Mouse (Mus musculus): ENCODE results near the gene Znrf4. TPM values are rescaled to one million over a fixed set of nuclear protein-coding genes. Genes with fewer than 3 reads are reported as not detected.
A peak's percentile ranks its signal among the peaks of the same experiment; 100 is the strongest.

Znrf4 gene
- not detected in 2 replicates for polyA plus RNA-seq (2015; fragmentation: Nextera tagmentation; extraction: Ambion mirVana)

DNA sequence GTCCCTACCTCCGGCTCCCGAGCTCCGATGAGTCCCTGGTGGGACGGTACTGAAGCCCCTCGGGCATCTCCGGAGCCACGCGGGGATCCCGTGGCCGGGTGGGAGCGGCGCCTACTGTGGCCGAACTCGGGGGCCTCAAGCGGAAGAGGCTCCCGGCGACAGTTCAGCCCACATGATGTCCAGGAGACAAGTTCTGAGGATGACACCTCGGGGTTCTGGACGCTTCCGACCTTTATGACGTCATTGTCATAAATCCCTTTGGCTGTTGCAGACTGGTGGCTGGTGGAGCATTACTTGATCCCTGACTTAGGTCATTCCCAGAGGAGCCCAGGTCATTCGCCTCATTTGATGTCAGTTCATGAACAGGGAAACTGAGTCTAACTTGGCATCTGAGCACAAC lies at the start of gene Znrf4:
Gene Znrf4, minus strand, starts transcription at position 122 of the 400 bp plus-strand sequence.
- H3K4me1 ChIP-seq: peaks cover 39% of the 10 kb centered on the region

DNA sequence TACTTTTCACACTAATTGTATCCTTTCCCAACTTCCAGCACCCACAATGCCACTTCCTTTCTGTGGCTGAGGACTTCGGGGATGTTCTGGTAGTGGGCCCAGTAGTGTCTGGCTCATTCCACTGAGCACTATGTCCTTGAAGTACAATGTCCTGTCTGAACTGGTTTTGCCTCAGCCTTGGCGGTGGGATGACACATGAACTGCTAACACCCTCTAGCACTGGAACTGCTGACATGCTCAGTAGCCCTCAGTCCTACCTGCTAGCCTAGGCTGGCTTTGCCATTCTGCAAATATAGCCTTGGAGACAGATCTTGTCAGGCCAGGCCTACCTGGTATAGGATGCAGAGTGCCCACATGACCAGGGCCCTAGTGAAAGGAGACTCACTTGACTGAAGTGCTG lies 49.6 kb upstream of the Znrf4 start:
- no peak overlapping the region for H3K9ac ChIP-seq
- 88% methylated on average over 2 of the region's 2 CpGs for WGBS
- ATAC-seq (ENCODE audit: borderline replicate concordance, extremely low read depth, low FRiP score, low TSS enrichment): no peak
- no peak overlapping the region for H3K27ac ChIP-seq
- no peaks in the 10 kb centered on the region for H3K4me1 ChIP-seq
- H3K4me2 ChIP-seq: no peak overlapping the region
- H3K4me3 ChIP-seq: no peak overlapping the region
- peaks cover 62% of the 10 kb centered on the region for H3K36me3 ChIP-seq
- H3K27me3 ChIP-seq: no peaks in the 10 kb centered on the region
- no peaks in the 10 kb centered on the region for H3K9me3 ChIP-seq

More for the DNA sequence above, at the start of gene Znrf4:
- peak within 1 kb of the TSS; percentile 25 for H3K4me3 ChIP-seq
- no peaks in the 10 kb centered on the region for H3K9me3 ChIP-seq
- no peaks in the 10 kb centered on the region for H3K36me3 ChIP-seq
- H3K27me3 ChIP-seq: peaks cover 71% of the 10 kb centered on the region
- WGBS: 60% methylated on average over 22 of the region's 22 CpGs
- H3K27ac ChIP-seq: no peak within 1 kb of the TSS
- peak within 1 kb of the TSS; percentile 48 for H3K4me2 ChIP-seq
- ATAC-seq (ENCODE audit: borderline replicate concordance, extremely low read depth, low FRiP score, low TSS enrichment): no peak
- H3K9ac ChIP-seq: no peak within 1 kb of the TSS

DNA sequence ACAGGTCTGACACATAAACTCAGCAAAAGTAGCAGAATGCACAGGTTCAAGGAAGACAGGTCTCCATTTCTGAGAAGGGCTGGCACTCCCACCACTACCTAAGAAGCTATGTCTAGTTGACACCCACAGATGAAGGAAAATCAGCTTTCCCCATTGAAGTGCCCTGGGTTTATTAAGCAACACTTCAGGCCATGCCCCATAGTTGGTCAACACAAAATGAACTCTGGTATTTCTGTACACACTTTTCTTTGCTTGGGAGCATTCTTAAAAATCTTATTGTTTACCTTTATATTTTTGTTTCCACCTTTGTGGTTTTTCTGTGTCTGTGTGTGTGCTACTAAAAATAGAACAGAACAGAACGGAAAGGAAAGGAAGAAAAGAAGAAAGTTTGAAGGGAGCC lies 47.9 kb upstream of the Znrf4 start:
- Histone ChIP-seq H3K4me3 (no peak overlapping the region), H3K27me3 (no peaks in the 10 kb centered on the region), H3K4me1 (no peaks in the 10 kb centered on the region), H3K36me3 (peaks cover 45% of the 10 kb centered on the region), H3K27ac (no peak overlapping the region), H3K9ac (no peak overlapping the region), H3K9me3 (no peaks in the 10 kb centered on the region), H3K4me2 (no peak overlapping the region)
- no peak for ATAC-seq (ENCODE audit: borderline replicate concordance, extremely low read depth, low FRiP score, low TSS enrichment)
- WGBS: 54% methylated on average over 1 of the region's 1 CpGs

DNA sequence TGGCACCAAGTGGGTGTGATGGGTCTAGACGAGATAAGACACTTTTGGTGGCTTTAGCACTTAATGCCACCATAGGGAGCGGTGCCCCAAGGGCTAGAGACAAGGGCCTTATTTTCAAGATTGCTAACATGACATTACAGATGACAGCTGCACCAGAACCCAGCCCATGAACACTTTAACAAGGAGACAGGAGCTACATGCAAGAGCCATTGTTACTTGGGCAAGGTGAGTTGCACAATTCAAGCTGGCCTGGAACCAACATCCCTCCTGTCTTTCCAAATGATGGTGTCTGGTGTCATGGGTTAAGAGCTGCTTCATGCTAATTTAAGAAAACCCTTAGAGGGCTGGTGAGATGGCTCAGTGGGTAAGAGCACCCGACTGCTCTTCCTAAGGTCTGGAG lies 47.2 kb upstream of the Znrf4 start:
- H3K9ac ChIP-seq: no peak overlapping the region
- H3K4me1 ChIP-seq: peaks cover 5% of the 10 kb centered on the region; the same call in 1 of the 2 replicates
- no peak overlapping the region for H3K4me3 ChIP-seq
- WGBS: 70% methylated on average over 3 of the region's 3 CpGs
- H3K4me2 ChIP-seq: no peak overlapping the region
- H3K27me3 ChIP-seq: no peaks in the 10 kb centered on the region
- no peaks in the 10 kb centered on the region for H3K9me3 ChIP-seq
- no peak overlapping the region for H3K27ac ChIP-seq
- ATAC-seq (ENCODE audit: borderline replicate concordance, extremely low read depth, low FRiP score, low TSS enrichment): no peak
- peaks cover 38% of the 10 kb centered on the region for H3K36me3 ChIP-seq

DNA sequence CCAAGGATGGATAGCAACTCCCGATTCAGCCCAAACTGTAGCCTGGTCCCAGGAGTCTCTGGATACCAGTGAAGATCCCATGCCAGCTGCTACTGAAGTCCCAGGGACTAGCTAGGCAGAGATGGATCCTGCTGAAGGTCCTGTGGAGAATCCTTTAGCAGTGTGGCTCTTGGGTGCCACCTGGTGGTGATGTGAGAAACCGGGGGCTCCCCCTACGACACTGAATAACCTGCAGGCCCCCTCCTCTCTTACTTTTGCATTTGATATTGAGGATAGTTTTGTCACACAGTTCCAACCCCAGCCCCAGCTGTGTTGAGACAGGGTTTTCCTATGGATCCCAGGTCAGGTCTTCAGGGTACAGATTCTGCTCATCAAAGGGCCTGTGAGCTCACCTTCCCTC lies 46.2 kb upstream of the Znrf4 start:
- peaks cover 6% of the 10 kb centered on the region; the same call in 1 of the 2 replicates for H3K4me1 ChIP-seq
- WGBS: 19% methylated on average over 3 of the region's 3 CpGs
- no peak overlapping the region for H3K27ac ChIP-seq
- peaks cover 28% of the 10 kb centered on the region for H3K36me3 ChIP-seq
- H3K27me3 ChIP-seq: no peaks in the 10 kb centered on the region
- no peak overlapping the region for H3K4me2 ChIP-seq
- H3K9ac ChIP-seq: no peak overlapping the region
- ATAC-seq (ENCODE audit: borderline replicate concordance, extremely low read depth, low FRiP score, low TSS enrichment): peak; percentile 21
- no peaks in the 10 kb centered on the region for H3K9me3 ChIP-seq
- no peak overlapping the region for H3K4me3 ChIP-seq

DNA sequence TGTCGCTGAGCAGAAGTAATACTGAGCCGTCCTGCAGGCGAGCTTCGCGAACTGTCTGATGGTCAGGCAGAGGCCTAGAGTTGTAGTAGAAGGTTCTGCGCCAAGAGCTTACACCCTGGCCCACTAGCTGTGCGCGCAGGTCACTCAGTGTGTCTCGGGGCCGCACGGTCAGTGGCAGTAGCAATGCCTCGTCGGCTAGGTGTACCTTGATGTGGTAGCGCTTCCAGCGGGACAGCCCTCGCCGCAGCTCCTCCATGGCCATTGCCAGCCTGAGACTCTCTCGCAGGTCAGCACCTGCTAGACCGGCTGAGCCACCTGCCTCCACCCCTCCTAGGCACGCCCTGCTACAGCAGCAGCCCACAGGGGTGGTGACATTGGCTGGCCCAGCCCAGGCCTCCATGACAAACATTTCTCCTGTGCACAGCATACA lies 41.9 kb upstream of the Znrf4 start, which contains the start of gene Gm20219:
Gene Gm20219, minus strand, starts transcription at position 266 of the 430 bp plus-strand sequence.
- peak within 1 kb of the TSS; percentile 22 for H3K4me3 ChIP-seq
- no peaks in the 10 kb centered on the region for H3K36me3 ChIP-seq
- H3K4me2 ChIP-seq: peak within 1 kb of the TSS; percentile 40
- ATAC-seq (ENCODE audit: borderline replicate concordance, extremely low read depth, low FRiP score, low TSS enrichment): peak; percentile 75
- H3K9ac ChIP-seq: peak within 1 kb of the TSS; percentile 24; the same call in 1 of the 2 replicates
- peaks cover 6% of the 10 kb centered on the region; the same call in 1 of the 2 replicates for H3K4me1 ChIP-seq
- no peaks in the 10 kb centered on the region for H3K9me3 ChIP-seq
- WGBS: 57% methylated on average over 20 of the region's 20 CpGs
- H3K27ac ChIP-seq: peak within 1 kb of the TSS; percentile 57; the same call in 1 of the 2 replicates
- H3K27me3 ChIP-seq: no peaks in the 10 kb centered on the region

DNA sequence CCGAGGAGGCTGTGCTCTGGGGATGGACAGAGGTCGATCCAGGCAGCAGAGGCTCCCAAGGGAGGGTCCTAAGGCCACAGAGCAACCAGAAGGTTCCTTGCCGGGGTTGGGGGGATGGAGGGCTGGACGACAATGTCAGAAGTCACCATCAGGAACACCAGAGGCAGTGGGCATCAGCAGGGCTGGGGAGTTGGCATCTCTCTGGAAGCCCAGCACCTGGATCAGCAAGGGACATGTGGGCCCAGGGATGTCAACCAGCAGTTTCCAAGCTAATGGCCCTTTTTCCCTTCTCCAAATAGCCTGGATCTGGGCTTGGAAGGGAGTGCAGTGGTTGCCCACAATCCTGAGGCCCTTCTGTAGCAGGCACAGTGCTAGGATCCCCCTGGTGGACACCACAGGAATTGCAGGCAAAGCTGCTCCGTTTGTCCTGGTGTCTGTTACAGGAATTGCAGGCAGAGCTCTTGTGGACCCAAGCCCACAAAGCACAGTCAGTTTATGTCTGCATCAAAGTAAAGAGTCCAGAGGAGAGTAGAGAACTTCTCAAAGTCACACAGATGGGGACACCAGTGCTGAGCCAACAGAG lies 40.6 kb upstream of the Znrf4 start:
- Histone ChIP-seq H3K9ac (no peak overlapping the region), H3K4me3 (no peak overlapping the region), H3K27me3 (no peaks in the 10 kb centered on the region), H3K9me3 (no peaks in the 10 kb centered on the region), H3K4me1 (peaks cover 6% of the 10 kb centered on the region; the same call in 1 of the 2 replicates), H3K27ac (no peak overlapping the region), H3K36me3 (no peaks in the 10 kb centered on the region), H3K4me2 (no peak overlapping the region)
- no peak for ATAC-seq (ENCODE audit: borderline replicate concordance, extremely low read depth, low FRiP score, low TSS enrichment)
- WGBS: 54% methylated on average over 5 of the region's 5 CpGs

DNA sequence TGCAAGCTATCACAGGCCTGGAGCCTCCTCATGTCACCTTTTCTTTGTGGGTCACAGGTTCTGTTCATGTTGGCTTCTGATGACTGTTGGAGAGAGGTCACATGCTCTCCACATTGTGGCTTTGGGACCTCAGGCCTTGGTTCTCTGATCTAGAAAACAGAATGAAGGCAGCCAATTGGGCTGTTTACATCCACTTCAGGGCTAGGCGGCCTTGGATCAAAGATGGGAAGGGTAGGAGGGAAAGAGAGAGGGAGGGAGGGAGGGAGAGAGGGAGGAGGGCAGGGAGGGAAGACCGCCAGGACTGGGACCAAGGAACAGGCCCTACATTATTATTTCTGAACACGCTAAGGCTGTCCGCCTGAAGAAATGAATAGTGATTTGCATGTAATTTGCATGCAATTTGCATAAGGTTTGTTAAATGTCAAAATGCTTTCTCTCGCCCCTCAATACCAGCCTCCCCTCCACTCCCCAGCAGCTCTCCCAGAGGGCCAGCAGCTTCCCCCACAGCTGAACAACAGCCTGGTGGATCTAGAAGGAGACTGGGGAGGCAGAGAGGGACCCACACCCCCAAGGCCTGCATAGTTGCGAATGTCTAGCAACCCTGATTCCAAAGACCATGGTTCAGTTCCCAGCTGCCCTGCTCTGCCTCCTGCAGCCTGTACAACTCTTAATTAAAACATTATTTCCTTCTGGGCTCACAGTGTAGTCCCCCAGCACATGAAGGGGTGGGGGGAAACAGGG lies 39.8 kb upstream of the Znrf4 start:
- Histone ChIP-seq H3K9ac (no peak overlapping the region), H3K27ac (no peak overlapping the region), H3K4me1 (peaks cover 6% of the 10 kb centered on the region; the same call in 1 of the 2 replicates), H3K36me3 (no peaks in the 10 kb centered on the region), H3K4me2 (no peak overlapping the region), H3K4me3 (no peak overlapping the region), H3K9me3 (no peaks in the 10 kb centered on the region), H3K27me3 (no peaks in the 10 kb centered on the region)
- 63% methylated on average over 6 of the region's 6 CpGs for WGBS
- ATAC-seq (ENCODE audit: borderline replicate concordance, extremely low read depth, low FRiP score, low TSS enrichment): no peak

DNA sequence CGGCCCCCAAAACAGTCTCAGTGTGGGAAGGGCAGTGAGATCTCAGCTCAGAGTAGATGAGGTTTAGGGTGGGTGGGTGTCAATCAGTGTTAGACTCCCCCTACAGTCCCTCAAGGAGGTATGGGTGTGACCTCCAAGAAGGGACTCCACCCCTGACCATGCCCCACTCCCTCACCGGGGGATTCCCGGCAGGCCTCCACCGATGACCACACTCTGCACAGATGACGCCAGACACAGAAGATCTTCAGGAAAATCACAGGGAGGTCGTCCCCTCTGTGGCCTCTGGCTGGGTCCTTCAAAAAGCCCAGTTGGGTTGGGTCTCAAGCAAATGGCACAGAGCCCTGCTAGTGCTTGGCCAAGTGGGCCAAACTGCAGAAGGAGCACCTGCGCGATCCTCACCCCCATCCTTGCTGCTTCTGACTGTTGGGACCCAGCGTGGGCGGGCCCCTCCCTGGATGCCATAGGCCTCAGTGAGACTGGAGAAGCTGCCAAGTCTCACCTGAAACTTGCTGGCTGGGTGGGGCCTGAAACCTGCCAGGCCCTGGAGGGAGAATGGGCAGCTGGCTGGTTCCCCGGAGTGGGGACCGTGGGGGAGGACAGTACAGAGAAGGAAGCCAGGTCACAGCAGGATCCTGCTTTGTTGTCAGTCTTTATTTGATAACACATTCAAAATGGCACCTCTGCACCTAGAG lies 38.7 kb upstream of the Znrf4 start:
- Histone ChIP-seq H3K4me3 (no peak overlapping the region), H3K9me3 (no peaks in the 10 kb centered on the region), H3K27ac (no peak overlapping the region), H3K36me3 (no peaks in the 10 kb centered on the region), H3K27me3 (no peaks in the 10 kb centered on the region), H3K4me2 (no peak overlapping the region), H3K9ac (no peak overlapping the region), H3K4me1 (peaks cover 6% of the 10 kb centered on the region; the same call in 1 of the 2 replicates)
- no peak for ATAC-seq (ENCODE audit: borderline replicate concordance, extremely low read depth, low FRiP score, low TSS enrichment)
- 74% methylated on average over 12 of the region's 12 CpGs for WGBS

DNA sequence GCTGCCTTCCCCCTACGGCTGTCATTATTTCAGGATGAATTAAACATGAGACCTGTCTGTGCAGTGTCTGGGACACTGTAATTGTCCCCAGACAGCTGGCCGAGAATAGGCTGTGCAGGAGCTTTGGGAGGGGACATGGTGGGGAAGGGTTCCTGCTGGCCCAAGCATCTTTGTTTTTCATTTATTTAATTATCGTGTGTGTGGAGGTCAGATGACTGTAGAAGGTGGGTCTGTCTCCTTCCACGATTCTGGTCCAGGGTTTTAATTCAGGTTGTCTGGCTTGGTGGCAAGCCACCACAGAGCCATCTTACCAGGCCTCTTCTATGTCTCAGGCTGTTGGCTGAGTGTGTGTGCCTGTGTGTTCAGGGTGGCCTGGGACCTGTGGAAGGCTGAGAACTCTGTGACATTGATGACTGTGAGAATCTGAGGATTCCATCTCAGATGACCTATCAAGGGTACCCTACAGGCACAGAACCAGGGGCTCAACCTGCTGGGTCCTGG lies 36.4 kb upstream of the Znrf4 start:
- Histone ChIP-seq H3K36me3 (no peaks in the 10 kb centered on the region), H3K9ac (no peak overlapping the region), H3K4me2 (no peak overlapping the region), H3K27me3 (no peaks in the 10 kb centered on the region), H3K9me3 (no peaks in the 10 kb centered on the region), H3K4me3 (no peak overlapping the region), H3K27ac (no peak overlapping the region), H3K4me1 (no peaks in the 10 kb centered on the region)
- ATAC-seq (ENCODE audit: borderline replicate concordance, extremely low read depth, low FRiP score, low TSS enrichment): no peak
- 65% methylated on average over 4 of the region's 4 CpGs for WGBS

DNA sequence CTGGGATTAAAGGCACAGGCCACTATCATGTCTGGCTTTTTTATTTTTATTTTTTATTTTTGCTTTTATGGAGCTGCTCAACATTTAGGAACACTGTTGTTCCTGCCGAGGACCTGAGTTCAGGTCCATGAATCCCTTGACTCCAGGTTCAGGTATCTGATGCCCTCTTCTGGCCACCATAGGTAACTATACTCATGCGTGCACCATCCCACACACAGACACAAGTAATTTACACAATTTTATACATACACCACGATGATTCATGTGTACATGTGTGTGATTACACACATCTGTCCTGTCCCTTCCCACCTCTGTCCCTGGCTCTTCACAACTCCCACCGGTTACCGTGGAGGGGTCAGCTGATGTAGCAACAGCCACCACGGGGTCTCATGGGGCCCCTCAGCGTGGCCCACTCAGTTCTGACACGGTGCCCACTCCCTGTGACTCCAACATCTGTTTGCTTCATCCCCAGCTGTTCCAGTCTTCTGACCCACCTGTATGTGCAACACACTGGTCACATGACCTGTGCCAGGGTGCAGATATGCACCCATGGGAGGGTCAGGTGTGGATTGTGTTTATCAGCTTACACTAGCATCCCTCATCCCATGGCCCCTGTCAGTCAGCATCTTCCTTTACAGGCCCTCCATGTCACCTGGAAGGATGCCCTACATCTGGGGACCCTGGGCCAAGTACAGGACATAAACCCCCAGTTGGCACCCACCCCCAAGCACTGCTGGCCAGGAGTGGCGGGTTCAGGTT lies 35.8 kb upstream of the Znrf4 start:
- no peak overlapping the region for H3K4me2 ChIP-seq
- no peak for ATAC-seq (ENCODE audit: borderline replicate concordance, extremely low read depth, low FRiP score, low TSS enrichment)
- H3K27ac ChIP-seq: no peak overlapping the region
- no peak overlapping the region for H3K9ac ChIP-seq
- H3K4me3 ChIP-seq: no peak overlapping the region
- no peaks in the 10 kb centered on the region for H3K4me1 ChIP-seq
- no peaks in the 10 kb centered on the region for H3K36me3 ChIP-seq
- no peaks in the 10 kb centered on the region for H3K9me3 ChIP-seq
- no peaks in the 10 kb centered on the region for H3K27me3 ChIP-seq
- WGBS: 75% methylated on average over 9 of the region's 9 CpGs

All from lung, embryonic 15.5 days (tissue).